Mouse (Mus musculus) cerebellum, postnatal 25 days (tissue): ENCODE data around the gene Cd6.

ENCODE experiments used
- DNase-seq, 2 experiments: peaks; one replicate each; pipeline ENCODE4 v3.0.0; 2021; ENCODE audit warnings: mixed read lengths in 2 of 2

Gene Cd6

DNA sequence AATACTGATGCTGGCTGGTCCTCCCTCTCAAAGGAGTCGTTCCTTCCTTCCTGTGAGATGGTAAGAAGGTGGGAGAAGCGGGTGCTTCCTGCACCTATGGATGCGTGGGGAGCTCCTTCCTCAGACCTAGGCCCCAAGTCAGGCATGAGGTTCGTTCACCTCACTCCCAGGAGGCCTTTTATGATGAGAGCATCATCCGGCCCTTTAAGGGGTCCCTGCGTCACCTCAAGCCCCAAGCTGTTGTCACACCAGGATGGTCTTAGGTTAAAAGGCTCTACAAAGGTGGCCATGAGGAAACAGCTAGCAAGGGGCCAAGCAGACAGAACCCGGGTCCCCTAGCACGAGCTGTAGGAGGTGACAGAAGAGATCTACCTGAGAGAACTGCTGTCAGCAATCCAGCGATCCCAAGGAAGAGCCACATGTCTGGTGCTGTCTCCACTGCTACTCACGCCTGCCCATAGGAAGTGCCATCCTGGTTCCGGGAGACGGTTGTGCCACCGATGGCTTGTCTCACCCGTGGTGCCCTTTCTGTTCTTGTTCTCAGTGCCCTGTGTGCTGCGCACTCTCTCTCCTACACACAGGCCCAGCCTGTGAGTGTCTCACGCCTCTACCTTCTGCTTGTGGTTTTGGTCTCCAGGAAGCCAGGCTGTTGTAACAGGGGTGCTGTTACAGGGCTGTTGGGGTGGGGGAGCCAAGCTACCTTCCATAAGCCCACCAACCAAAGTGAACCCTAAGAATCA lies at the start of gene Cd6:
Gene Cd6, minus strand, starts transcription at position 623 of the 740 bp plus-strand sequence.
- no peak for DNase-seq

DNA sequence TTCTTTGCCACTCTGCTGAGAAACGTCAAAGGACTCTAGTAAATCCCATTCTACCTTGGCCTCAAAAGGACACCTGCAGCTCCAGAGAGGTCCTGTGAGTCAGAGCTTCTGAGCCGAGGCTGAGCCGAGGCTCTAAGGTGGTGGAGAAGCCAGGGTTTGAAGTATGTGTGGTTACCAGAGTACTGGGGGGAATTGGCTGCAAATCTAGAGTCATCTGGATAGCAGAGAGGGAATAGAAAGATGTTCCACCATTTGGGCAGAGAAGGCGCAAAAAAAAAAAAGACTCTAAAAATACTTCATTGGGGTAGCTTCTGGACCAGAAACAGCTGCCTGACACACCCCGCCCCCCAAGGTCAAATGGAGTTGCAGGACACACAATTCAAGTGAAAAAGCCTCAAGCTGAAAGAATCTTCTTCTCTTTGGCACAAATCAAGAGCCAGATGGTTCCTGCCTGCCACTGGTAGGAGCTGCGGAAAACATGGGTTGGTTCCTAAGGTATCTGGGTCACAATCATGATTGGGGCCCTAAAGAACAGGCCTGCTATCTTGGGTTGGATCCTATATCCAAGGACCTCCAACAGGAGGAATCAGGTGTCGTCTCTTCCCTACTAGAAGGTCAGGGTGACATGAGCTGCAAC lies 48.5 kb upstream of the Cd6 start:
- peak; percentile 79 to 80 for DNase-seq

DNA sequence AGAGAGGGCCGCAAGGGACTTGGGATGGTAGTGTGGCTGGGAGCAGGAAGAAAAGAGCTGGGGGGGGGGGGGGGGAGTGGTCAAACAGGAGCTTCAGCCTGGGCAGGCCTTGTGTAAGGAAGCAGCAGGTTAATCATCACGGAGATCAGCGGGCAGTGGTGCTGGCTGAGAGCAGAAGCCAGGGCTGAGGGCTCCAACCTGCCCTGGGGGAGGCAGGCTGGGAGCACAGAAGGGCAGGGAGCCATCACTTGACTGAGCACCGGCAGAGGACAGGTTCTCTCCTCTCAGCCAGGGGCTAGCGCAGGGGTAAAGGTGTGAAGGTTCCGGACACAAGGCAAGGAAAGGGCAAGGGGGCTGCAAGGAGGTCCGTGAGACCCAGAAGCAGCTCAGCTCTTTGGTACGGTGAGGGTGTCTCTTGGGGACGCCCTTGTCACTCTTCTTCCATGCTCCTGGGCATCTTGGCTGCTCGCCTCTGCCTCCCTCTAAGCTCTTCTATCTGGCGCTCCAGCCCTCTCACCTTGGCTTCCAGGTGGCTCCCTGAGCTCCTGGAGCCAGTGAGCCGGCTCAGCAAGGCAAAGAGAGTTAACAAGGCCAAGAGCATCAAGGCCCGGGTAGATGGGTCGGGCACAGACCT lies 41.6 kb upstream of the Cd6 start:
- DNase-seq = peak; percentile 69 to 70

DNA sequence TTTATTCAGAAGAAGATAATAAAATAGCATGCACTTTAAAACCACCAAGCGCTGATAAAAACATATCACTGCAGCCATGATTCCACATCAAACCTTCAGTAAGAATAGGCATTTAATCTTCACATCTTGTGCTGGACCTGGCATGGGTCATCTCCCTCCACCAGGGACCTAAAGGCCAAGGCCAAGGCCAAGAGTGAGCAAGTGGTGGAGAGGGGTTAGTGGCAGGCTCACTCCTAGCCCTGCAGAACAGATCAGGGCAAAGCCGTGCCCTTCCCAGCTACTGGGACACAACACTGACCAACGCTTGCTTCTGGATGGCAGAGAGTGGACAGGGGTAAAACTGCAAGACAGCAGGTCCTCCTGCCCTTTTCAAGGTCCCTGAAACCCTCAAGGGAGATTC lies 40.8 kb upstream of the Cd6 start:
- DNase-seq = peak in 1 of 2 experiments; percentile 48

DNA sequence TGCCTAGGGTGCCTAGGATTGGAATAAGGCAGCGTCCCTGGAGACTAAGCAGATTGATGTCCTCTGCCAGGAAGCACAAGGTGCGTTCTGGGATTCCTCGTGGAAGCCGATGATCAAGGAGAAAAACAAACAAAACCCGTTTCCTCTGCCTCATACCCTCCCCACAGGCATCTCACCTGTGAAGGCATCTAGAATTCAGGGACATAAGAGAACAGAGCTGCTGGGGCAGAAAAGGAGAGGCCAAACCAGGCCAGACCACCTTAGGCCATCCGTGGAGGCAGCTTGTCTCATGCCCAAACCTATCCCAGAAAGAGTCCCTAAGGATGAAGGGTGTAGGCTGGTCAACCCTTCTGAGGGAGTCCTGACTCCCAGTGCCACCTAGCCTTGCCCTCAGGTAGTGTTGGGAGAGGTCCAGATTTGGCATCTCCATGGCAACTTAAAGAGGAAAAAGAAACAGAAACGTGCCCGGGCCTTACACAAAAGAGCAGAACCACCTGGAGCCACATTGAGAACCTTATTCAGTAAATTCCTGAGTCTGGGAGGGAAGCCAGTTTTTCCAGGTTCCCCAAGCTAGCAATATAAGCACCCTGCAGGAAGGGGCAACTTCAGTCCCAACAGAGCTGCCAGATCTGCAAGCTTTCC lies 40.1 kb upstream of the Cd6 start, which contains the start of gene Tmem132a:
Gene Tmem132a, minus strand, starts transcription at position 55 of the 642 bp plus-strand sequence.
- DNase-seq = peak in 1 of 2 experiments; percentile 72

DNA sequence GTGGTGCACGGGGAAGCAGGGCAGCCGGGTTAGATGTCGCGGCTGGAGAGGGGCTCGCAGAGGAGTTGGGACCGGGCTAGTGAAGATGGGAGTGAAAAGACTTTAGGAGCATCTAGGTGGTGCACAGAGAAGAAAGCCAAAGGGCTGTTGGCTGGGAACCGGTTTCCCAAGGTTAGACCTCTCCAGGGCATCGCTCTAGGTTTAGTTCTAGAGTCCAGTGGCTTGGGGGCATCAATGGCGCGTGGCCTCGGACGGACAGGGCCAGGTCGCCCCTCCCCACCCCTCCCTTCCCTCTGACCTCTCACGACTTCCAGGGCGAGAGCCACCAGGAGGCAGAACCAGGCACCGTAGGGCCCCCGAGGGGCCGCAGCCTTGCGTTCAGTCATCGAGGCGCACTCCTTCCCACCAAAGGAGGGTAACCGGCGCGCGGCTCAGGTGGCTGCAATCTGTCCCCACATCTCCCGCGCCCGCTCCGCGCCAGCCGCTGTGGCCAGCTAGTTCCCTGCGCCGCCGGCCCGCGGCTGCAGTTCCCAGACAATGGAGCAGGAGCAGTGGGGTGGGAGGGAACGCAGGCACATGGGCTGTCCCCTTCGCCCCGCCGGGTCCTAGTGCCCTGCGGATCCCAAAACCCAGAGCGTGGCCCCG lies 39.5 kb upstream of the Cd6 start:
- DNase-seq = peak; percentile 94 to 96

DNA sequence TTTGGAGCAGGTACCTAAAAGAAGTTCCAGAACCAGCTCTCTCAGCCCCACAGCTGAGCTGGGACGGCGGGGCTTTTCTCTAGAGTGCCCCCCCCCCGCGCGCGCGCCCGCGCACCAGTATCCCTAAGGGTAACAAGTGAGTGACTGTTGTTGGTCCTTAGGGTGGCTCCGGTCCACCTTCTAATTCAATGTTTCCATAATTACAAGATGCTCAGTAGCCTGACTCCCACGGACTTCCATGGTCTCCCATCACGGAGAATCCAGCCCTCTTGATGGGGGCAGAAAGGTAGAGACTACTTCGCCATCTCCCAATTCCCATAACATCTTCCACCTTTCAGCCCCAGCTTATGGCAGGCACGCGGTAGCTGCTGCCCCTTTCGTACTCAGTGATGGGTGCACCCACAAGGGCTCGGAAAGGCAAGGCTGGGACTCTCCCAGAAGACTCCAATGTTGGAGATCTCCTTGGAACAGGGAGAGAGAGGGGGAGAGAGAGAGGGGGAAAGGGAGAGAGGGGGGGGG lies 38.8 kb upstream of the Cd6 start:
- DNase-seq = peak; percentile 66 to 76

DNA sequence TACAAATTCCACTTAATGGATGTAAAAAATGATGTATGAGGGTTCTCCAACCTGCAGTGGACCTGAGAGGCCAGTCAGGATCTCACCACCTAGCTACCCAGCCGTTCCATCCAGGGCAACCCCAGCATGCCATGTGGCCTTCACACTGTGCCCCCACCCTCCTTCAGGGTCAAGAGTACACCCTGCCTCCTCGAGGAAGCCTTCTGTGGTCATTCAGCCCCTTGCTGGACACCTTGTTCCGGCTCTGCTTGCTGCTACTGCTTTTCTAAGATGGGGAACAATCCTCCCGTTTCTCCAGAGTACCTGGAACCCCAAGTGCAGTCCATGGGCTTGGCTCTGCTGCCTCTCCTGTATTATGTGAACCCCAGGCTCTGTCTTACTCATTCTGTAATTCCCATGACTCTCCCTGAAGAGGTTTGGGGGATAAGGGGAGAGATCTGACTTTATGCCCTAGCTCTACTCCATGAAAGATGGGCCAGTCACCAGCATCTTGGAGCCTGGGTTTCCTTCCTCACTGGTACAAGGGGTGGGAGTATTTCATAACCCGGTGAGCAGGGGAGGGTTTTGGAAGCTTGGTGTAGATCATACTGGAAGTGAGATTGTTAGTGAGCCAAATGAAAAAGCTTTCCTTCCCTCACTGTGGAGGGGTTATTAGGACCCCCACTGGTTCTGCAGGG lies 38.2 kb upstream of the Cd6 start:
- DNase-seq = peak; percentile 45 to 53

DNA sequence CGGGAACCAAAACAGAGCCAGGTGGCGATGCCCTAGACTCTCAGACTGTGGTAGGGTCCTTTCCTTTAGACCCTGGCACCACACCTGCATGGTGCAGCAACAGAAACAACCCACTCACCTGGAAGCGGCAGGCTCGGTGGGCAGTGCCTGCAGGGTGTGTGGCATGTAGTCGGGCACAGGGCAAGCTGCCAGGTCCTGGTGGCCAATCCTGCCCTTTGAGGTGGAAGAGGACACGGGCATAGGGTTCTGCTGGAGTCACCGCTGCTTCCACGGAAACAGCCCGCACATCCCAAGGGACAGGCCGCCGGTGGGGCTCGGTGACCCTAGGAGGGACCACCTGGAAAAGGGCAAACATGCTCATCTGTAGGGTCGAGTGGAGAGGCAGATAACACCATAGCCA lies 36.5 kb upstream of the Cd6 start:
- DNase-seq = peak; percentile 82 to 88

DNA sequence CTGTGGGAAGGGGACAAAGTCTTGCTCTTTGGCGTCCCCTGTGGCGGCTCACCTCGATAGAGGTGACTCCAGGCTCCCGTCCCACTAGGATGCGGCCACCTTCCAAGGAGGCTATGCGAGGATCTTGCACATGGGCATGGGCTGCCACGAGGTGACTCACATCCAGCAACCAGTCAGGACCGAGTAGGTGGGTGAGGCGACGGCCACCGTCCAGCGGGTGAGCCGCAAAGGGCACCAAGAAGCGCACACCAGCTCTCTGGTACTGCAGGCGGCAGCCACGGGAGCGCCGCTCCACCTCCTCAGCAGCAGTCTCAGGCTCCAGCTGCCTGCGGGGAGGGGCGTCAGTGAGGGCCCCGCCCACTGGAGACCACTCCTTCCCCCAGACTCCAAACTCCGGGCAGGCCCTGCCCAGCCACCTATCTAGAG lies 30.2 kb upstream of the Cd6 start:
- peak; percentile 37 to 60 for DNase-seq

DNA sequence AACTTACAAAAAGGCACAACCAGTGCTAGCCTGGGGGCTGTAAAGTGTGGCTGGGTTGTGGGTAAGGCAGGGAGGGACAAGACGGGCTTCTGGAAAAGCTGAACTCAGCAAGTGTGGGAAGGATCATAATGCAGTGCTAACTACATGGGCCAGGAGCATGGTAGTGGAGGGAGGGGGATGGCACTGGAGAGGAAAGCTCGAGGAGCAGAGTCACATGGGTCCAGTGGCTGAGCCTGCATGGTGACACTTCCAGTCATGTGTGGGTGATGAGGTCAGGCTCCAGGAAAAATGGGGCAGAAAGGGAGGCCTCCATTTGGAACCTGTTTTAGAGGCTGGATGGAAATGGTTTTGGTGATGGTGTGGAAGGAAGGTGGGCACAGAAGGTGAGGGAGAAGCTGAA lies 26.7 kb upstream of the Cd6 start:
- DNase-seq = peak in 1 of 2 experiments; percentile 36

DNA sequence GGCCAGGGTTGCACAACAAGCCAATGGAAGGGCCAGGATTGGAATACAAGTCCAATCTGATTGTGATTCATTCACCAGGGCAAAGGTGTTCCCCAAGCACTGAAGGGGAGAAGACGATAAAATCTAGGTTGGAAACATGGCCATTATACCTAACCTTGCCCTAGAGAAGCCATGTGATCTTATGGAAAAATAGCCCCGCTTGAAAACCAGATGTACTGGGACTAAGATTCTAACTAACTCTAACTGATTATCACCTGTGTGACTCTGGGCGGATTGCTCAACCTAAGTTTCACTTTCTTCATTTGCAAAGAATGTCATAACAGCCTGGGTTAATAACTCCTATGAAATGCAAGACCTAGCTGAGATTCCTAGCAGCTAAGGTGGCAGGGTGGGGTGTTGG lies 25.6 kb upstream of the Cd6 start:
- no peak for DNase-seq

DNA sequence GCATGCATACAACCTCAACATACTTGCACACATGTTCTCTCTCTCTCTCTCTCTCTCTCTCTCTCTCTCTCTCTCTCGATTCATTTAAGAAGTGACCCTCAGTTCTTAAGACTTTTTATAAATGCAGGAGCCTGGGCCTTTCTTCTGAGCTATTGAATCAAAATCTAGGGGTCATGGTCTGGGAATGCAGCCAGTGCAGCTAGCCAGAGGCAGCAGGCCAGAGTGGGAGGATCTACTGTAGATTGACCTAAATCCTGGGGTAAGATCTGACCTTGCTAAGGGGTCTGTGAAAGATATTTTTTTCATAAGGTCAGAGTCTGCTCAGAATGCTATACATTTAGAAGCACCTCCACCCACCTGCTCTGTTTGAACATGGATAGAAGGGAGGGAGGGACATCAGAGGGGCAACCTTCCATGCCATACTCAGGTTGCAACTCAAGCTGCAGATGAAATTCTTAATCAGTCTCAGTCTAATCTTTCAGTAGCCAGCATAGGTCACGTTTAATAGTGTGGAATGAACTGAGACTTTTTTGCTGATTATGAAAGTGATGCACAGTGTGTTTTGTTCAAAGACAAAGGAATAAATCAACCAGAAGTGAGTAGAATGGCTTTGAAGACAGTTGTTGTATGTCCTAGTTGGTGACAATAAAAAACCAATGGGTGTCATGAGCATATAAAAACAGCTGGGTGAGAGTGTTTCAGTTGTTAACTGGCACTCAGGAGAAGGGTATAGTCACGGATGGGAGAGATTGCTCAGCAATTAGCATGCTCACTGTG lies 17.6 kb upstream of the Cd6 start:
- peak in 1 of 2 experiments; percentile 59 for DNase-seq

DNA sequence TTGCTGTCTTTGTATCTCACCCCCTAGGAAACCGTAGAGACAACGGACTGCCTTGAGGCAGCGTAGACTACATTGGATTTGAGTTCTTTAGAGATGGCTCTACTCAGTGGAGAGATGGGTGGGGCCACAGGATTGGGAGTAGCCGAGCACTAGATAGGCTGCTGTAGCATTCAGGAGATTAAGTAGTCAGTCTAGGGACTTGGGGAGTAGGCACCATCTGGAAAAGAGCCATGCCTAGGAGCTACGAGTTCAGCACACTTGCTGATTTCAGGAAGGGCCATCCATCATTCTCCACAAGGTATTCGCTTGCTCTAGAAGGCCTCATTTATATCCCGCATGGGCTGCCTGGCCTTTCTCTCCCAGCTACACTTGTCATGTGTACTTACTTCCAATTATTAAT lies 16.3 kb upstream of the Cd6 start:
- no peak for DNase-seq

DNA sequence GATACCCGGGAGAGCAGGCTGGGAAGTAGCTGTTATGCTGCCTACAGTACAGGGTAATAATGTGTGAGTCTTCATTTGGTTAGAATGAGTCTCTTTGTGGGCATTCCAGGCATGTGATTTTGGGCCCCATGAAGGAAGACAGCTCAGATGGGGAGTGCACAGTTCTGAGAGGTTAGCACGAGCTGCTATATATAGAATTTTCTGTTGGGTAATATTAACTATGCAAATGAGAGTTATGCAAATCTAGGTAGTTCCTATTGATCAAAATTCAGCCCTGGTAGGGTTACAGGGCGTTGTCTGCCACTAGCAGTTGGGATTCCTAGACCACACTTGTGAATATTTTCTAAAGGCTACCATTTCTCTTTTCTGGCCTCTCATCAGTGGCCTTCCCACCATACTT lies 15.6 kb upstream of the Cd6 start:
- DNase-seq = no peak

DNA sequence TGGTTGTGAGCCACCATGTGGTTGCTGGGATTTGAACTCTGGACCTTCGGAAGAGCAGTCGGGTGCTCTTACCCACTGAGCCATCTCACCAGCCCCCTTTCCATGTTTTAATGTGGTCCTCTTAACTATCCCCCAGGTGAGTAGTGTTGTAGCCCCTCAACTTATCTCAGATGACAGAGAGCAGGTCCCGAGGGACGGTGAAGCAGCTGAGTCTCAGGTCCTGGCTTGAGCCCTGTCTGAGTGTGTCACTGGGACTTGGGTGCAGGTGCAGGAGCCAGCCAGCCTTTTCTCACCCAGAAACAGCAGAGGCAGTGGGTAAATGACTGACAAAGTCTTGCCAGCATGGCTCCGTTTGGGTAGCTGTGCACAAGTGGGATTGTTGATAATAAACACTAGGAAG lies 14.3 kb upstream of the Cd6 start:
- no peak for DNase-seq

DNA sequence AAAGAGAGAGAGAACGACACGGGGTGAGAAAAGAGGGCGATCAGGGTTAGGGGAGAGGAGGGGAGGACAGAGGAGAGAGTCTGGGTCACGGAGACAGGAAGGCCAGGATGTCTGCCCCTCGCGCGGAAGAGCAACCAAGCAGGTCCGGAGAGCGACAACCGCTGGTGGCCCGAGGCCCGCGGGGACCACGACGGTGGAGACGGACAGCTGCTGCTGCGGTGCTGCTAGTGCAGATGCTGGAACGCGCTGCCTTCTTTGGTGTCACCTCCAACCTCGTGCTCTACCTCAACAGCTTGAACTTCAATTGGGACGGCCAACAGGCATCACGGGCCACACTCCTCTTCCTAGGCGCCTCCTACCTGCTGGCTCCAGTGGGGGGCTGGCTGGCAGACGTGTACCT lies 13.1 kb upstream of the Cd6 start:
- no peak for DNase-seq

DNA sequence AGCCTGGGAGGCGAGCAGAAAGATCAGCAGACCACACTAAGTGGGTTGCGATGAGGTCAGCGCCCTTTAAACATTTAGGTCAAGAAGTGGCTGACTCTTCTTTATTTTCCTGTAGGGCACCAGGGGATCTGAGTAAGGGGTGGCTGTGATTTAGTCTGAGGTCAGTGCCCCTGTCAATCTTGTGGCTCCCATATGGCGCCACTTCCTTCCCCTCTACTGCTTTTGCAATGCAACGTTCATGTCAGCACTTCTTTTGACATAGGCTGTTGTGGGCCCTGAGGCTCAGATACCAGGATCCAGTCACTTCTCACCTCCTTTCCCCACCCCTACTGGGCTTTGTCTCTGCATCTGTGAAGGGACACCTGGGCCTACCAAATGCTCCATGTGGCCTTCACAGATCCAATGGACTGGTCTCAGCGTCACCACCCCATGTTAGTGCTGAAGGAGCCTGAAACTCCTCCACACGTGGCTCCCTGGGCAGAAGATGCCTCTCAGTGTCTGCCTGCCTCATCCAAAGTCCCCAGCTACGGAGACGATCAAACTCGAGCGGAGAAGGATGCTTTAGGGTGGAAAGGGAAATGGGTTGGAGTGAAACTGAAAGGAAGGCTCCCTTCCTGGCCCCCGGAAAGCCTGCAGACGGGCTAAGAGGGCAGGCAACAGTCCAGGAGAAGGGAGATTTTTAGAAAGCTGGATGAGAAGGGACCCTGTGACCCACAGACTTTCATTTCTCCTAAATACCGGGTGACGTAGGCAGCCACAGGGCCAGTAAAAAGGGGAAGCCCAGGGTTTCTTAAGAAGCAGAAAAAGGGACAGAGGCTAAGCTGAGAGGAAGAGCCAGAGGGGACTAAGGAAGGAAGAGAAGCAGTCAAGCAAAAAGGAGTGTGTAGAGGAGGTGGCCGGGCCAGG lies 12.1 kb upstream of the Cd6 start:
- DNase-seq = no peak

DNA sequence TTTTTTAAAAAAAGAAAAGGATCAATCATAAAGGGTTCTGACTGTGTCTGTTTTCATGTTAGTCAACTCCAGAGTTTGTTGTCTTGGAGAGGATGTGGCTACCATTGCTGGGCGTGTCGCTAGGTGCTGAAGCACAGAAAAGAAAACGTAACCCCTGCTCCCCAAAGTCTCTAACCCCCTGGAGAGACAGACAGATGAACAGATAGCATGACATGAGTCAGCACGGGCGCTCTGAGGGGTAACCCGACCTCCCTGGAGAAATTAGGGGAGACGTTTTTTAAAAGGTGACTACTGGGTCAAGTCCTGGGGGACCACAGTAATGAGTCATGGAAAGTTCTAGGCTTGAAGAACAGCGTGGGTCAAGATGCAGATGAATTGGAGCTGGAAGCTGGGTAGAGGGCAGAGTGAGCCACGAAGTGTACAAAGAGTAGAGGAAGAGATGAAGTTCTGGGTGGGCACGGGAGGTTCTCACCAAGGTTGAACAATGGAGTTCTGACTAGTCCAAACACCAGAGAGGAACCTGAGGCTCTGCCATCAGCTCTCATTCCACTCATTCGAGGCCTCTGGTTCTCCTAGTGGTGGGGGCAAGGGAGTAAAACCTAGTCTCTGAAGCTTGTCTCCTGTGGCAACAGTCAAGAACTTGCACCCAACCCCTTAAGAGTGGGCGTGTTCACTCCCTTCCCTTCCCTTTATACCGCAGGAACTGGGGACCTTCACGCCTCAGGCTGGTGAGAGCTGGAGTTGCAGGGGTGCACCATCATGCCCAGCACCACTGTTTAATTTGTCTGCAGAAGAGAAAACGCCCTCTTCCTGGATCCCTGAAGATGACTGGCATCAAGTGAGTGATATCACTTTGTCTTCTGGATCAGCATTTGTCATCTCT lies 9.4 kb upstream of the Cd6 start, which contains the start of gene Slc15a3:
Gene Slc15a3, plus strand, starts transcription at position 718 of the 883 bp plus-strand sequence.
- DNase-seq = no peak
